Mouse (Mus musculus): ENCODE measurements around the gene 9130409I23Rik. TPM values are rescaled to one million over a fixed set of nuclear protein-coding genes. Genes with fewer than 3 reads are reported as not detected.

9130409I23Rik gene
- total RNA-seq (2015) (not detected in 2 replicates), total RNA-seq (2017) (not detected in 2 replicates)

DNA sequence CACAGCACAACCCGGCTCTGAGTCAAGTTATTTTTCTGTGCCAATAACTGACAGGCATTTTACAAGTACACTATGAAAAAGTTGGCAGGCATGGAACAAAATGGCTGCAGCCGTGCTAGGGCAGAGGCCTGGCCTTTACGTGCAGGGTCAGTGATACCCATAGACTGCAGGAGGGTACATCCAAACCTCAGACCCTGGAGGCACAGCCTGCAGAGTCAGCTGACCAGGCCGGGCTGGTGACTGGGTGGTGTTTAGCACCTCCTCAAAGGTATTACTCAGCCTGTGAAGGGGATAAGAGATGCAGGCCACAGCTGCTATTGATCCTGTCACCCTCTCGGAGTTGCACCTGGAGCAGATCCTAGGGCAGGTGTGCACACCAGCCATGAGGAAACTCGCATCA, at the start of gene 9130409I23Rik:
Gene 9130409I23Rik, plus strand, starts transcription at position 301 of the 400 bp plus-strand sequence.
- ATAC-seq (ENCODE audit: poor library complexity, severe bottlenecking) = no peak

DNA sequence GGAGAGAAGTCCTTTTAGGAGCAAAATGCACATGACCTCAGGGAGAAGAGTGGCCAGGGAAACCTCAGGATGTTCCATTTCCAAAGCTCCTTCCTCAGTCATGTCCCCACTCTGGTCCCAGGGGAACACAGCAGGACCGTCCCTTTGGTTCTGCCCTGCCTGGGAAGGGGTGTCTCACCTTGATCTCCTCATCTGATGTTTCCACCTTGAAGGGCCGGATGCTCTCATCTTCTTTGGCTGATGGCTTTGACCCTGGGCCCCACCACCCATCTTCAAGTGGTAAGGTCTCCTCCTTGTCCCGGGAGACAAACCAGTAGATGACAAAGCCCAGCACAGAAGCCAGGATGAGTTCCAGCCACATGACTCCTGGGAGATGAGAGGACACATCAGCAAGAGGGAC, 49.4 kb upstream of the 9130409I23Rik start:
- no peak for ATAC-seq (ENCODE audit: poor library complexity, severe bottlenecking)

DNA sequence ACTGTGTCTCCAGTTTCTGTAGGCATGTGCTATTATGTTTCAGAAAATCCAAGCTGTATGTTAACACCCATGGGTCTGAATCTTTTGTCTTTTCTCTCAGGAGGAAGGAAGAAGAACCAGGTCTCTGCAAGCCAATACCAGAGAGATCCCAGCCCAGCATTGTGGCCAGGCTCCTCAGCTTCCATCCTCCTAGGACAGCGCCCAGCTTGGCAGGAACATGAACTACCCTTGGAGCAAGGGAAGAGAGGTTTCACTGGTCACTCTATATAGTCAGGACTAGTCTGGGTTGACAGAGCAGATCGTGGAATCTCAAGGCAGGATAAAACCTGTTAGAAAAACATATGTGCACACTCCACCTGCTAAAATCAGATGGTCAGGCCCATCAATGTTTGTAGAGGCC, 47.2 kb upstream of the 9130409I23Rik start:
- no peak for ATAC-seq (ENCODE audit: poor library complexity, severe bottlenecking)

DNA sequence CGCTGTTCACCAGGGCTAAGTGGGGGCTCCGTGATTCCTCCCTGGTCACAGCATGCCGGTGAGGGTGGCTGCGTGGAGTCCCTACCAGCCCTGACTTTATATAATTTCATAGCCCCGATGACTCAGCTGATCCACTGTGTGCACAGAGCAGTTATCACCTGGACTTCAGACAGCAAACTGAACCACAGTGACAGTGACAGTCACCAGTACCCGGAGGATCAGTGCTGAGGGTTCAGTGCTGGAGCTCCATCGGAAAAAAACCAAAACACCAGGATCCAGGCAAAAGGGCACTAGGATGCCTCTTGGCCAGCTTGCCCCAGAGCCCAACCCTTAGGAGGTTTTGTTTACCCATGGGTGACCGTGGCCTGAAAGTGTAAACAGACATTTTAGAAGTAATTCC, 45.7 kb upstream of the 9130409I23Rik start:
- no peak for ATAC-seq (ENCODE audit: poor library complexity, severe bottlenecking)

- ATAC-seq (ENCODE audit: poor library complexity, severe bottlenecking) = no peak
These were observed 43.2 kb upstream of the 9130409I23Rik start for GRCm38 (mm10) chr1:181007831-181008230.

DNA sequence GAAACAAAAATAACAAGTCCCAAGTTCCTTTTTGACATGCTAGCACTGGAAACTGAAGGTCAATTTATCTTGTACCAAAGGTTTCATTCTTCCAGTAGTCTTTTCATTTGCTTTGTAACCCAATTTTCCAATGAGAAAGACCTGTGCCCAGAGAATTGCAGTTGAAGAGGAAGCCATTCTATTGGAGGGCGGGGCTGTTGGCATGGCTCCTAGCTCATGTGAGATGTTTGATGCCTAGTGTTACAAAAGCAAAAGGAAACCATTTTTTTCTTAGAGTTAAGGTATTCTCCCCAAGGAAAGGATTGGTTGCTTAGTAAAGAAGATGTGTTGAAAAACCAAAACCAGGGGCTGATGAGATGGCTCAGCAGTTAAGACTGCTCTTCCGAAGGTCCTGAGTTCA, 42.8 kb upstream of the 9130409I23Rik start:
- no peak for ATAC-seq (ENCODE audit: poor library complexity, severe bottlenecking)

DNA sequence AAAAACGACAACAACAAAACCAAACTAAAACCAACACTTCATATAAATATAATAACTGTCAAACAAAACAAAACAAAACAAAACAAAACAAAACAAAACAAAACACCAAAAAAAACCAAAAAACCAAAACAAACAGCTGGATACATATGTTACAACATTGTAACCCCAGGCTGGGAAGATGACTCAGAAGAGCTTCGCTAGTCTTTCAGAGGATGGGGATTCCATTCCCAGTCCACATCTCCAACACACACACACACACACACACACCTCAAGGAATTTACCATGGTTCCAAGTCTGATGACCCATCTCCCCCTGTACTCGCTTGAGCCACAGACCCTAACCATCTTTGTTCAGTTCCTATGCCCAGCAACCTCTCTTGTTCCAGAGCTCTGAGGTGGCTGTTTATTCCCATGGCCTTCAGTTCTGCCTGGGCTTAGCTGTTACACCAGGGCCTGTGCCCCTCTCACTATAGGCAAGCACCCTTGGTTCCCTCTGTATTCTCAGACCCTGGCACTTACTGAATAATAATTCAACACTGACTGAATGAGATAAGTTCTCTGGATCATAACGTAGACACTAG, 41.9 kb upstream of the 9130409I23Rik start:
- ATAC-seq (ENCODE audit: poor library complexity, severe bottlenecking) = no peak

DNA sequence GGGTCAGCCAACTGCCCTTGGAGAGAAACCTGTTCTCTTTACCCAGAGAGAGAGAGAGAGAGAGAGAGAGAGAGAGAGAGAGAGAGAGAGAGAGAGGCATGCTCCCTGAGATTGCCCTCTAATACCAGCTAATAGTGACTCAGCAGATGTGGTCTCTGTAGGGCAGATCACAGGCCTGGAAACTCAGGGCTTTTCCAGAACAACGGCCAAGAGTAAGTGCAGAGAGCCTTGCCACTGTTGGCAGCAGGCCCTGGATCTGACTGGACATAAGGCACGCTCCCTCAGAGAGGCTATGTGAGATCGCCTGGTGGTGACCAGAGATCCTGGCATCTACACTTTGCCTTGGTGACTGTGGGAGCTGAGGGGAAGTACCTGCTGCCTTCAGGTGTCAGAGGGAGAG, 41.3 kb upstream of the 9130409I23Rik start:
- ATAC-seq (ENCODE audit: poor library complexity, severe bottlenecking) = no peak

GRCm38 (mm10) chr1:181010171-181010932, 40.7 kb upstream of the 9130409I23Rik start:
- no peak for ATAC-seq (ENCODE audit: poor library complexity, severe bottlenecking)

GRCm38 (mm10) chr1:181011601-181012000, 39.4 kb upstream of the 9130409I23Rik start:
- ATAC-seq (ENCODE audit: poor library complexity, severe bottlenecking) = no peak

- ATAC-seq (ENCODE audit: poor library complexity, severe bottlenecking) = no peak
These were observed 38.6 kb upstream of the 9130409I23Rik start for GRCm38 (mm10) chr1:181012416-181012815.

GRCm38 (mm10) chr1:181013446-181013845, 37.6 kb upstream of the 9130409I23Rik start:
- ATAC-seq (ENCODE audit: poor library complexity, severe bottlenecking) = no peak

DNA sequence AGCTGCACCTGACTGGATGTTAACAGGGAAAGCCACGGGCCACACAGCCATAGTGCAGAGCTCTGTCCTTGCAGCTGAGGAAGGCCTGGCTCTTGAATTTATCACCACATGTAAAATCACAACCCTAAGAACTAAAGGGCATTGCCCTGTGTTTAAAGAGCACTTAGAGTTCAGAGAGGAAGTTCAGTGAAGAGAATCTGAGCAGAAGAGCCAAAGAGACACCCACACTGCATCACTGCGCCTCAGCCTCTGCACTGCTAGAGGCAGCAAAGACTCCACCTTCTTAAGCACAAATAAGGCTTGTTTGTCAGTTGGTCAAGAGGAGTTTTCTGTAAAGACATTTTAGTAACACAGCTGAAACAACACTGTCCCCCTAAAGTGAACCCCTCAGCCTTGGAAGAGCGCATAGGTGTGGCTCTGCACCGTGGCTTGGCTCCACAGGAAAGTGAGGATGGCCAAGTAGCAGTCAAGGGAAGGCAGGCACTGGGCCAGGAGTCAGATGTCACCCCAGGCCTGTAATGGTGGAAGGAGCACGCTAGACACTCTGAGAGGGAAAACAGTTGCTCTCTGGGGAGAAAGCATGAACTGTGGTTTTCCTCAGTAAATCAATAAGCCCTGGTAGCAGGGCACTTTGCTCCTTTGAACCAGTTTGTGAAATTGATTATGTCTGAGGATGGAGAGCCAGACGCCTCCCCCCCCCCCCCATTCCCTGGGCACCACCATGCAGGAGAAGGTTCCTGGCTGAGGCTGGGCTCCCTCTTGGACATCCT, 36.1 kb upstream of the 9130409I23Rik start:
- ATAC-seq (ENCODE audit: poor library complexity, severe bottlenecking) = no peak

GRCm38 (mm10) chr1:181015558-181015957, 35.5 kb upstream of the 9130409I23Rik start:
- ATAC-seq (ENCODE audit: poor library complexity, severe bottlenecking) = no peak

DNA sequence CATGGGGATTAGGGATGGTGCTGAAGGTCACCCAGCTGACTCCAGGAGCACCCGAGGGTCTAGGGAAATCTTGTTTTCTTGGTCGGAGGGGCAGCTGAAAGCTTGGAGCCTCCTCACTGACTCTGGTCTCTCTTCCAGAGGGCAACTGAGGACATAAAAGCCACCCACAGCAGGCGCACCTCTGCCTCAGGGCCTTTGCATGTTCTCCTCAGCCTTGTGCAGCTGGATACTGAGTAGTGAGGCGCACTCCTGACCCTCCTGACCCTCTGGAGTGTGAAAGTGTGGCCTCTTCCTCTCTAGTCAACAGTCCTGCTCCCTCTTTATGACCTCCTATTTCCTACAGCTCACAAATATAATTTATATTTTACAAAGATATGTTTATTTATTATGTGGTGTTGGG, 35.0 kb upstream of the 9130409I23Rik start:
- no peak for ATAC-seq (ENCODE audit: poor library complexity, severe bottlenecking)

- ATAC-seq (ENCODE audit: poor library complexity, severe bottlenecking) = peak; percentile 55
These were observed 34.4 kb upstream of the 9130409I23Rik start for GRCm38 (mm10) chr1:181016532-181017131.

- ATAC-seq (ENCODE audit: poor library complexity, severe bottlenecking) = peak; percentile 58
These were observed 33.8 kb upstream of the 9130409I23Rik start for GRCm38 (mm10) chr1:181017212-181017711.

DNA sequence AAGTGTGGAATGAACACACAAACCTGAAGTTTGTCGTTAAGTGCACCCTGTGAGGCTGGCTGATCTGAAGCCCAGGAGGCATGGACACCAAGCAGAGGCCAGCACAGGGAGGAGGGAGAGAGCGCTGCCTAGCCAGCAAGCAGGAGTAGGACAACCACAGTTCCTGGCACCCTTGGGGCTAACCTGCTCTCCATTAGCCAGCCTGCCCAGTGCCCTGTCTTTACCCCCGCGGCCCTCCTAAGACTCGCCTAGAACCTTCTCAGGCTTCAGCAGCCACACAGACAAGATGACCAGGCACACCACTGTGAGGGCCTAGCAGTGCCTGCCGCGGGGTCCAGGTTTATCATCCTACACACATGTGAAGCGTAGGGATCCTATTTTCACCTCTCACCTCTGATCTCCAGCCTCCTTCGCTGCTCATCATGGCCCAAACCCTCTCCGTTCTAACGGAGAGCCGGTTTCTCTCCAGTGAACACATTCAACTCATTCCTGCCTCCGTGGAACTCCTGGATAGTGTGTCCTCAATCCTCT, 33.1 kb upstream of the 9130409I23Rik start:
- no peak for ATAC-seq (ENCODE audit: poor library complexity, severe bottlenecking)

GRCm38 (mm10) chr1:181020756-181021487, 30.1 kb upstream of the 9130409I23Rik start, which contains the start of gene Ephx1:
Ephx1 (minus strand) TSS chr1:181020904.
- no peak for ATAC-seq (ENCODE audit: poor library complexity, severe bottlenecking)

DNA sequence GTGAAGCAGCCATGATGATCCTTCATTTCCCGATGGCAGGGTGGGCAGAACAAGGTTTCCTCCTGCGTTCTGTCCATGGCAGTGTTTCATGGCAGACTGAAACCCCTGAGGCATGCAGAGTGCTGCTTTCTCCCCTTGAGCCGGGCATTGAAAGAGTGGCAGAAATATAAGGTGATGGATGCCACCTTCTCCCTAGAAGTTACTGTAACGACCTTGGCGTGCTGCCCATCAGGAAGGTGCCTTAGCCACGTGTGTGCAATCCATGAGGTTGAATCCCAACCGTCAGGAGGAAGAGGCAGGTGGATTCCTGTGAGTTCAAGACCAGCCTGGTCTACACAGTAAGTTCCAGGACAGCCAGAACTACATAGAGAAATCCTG, 29.6 kb upstream of the 9130409I23Rik start:
- no peak for ATAC-seq (ENCODE audit: poor library complexity, severe bottlenecking)
